Mouse (Mus musculus) neural tube, embryonic 14.5 days (tissue): ENCODE measurements around the gene Plin4. TPM values are rescaled to one million over a fixed set of nuclear protein-coding genes. Genes with fewer than 3 reads are reported as not detected.

Experiments used
- ATAC-seq: fragments of 200-750 bp; cut with Nextera tagmentation; 2 replicates; pipeline ENCODE4 v1.8.0; 2017; ENCODE audit warnings: low read depth, mild to moderate bottlenecking, moderate TSS enrichment, moderate library complexity
- H3K27ac ChIP-seq: fragments of 300-500 bp; sonication (generic); 2 replicates; pipeline ENCODE4 v1.5.1; 2014; ENCODE audit warnings: low read depth, mild to moderate bottlenecking, control low read depth, low read length, moderate library complexity, mixed read lengths
- H3K27me3 ChIP-seq: fragments of 300-500 bp; sonication (generic); 2 replicates; pipeline ENCODE4 v1.6.1; 2014; ENCODE audit warnings: low read length; ENCODE audit not compliant: control insufficient read depth, insufficient read depth
- H3K36me3 ChIP-seq: fragments of 300-500 bp; sonication (generic); 2 replicates; pipeline ENCODE4 v1.6.1; 2014; ENCODE audit warnings: low read length, mixed read lengths; ENCODE audit not compliant: control insufficient read depth, insufficient read depth
- H3K4me1 ChIP-seq: fragments of 300-500 bp; sonication (generic); 2 replicates; pipeline ENCODE4 v1.6.1; 2014; ENCODE audit warnings: low read length; ENCODE audit not compliant: control insufficient read depth, insufficient read depth
- H3K4me2 ChIP-seq: fragments of 300-500 bp; sonication (generic); 2 replicates; pipeline ENCODE4 v1.6.1; 2014; ENCODE audit warnings: mild to moderate bottlenecking, low read depth, low read length, control low read depth
- H3K4me3 ChIP-seq: fragments of 300-500 bp; sonication (generic); 2 replicates; pipeline ENCODE4 v1.5.1; 2014; ENCODE audit warnings: low read depth, low read length, control low read depth, mixed read lengths
- H3K9ac ChIP-seq: fragments of 300-500 bp; sonication (generic); replicated peaks from 2 replicates; pipeline ENCODE4 v1.6.1; 2014; ENCODE audit warnings: low read depth, mild to moderate bottlenecking, control low read depth, low read length, mixed read lengths
- H3K9me3 ChIP-seq: fragments of 300-500 bp; sonication (generic); 2 replicates; pipeline ENCODE4 v1.6.1; 2016; ENCODE audit warnings: low read length; ENCODE audit not compliant: control insufficient read depth
- WGBS: fragments of 180-500 bp; shearing (Covaris S2); extraction: QIAGEN DNeasy Blood & Tissue Kit; methylation state at CpG from one replicate; pipeline ENCODE4 v1.1.7; 2014; 5-methylcytosine and 5-hydroxymethylcytosine counted together
- polyA plus RNA-seq: library from polyadenylated mRNA; unstranded; fragments of >200 nt; fragmentation: Nextera tagmentation; extraction: Ambion mirVana; gene quantifications from 2 replicates; pipeline ENCODE4 v1.2.1, GENCODE M21; 2014

Gene Plin4
- polyA plus RNA-seq, 1 experiment from 2014 or later: 0.28 TPM

DNA sequence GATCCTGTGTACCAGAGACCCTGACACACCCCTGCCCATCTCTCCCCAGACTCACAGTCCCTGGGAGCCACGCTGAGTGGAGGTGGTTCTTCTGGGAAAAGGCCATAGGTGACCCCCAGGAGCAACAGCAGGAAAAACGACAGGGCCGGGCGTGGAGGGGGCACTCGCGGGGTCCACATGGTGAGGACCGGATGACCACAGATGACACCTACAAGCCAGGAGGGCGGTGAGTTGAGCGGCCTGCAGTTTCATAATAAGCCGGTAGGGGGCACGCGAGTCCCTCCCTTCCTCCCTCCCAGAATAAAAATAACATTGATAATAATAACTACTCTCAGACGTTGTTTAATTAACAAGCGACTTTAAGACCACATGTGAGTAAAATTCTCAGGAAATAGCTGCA lies 23.1 kb upstream of the Plin4 start:
- ATAC-seq: peak; percentile 10; the same call in 1 of the 2 replicates

DNA sequence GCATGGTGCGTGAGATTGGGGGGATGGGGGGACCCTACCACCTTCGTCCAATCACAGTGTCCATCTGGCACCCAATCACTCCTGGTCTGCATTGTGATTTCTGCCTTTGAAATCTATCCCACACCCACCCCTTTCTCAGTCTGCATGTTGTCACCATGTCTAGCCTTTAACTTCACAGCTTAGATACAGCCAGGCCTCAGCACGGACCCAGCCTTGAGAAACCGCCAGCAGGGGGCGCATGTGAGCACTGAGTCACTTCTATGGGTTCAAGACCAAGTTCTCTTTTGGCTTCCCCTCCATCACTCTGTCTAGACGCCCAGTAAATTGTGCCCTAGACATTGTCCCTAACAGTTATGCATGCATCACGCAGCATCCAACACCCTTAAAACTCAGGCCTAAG lies 22.2 kb upstream of the Plin4 start:
- 43% methylated on average over 7 of the region's 7 CpGs for WGBS
- Histone ChIP-seq H3K4me3 (no peak overlapping the region), H3K9ac (no peak overlapping the region), H3K9me3 (no peaks in the 10 kb centered on the region), H3K4me1 (peaks cover 15% of the 10 kb centered on the region; the same call in 1 of the 2 replicates), H3K4me2 (no peak overlapping the region), H3K27ac (no peak overlapping the region), H3K27me3 (no peaks in the 10 kb centered on the region), H3K36me3 (peaks cover 29% of the 10 kb centered on the region)
- 0 out of 2 replicates have a peak, but pooled peaks have one; percentile 13 for ATAC-seq

More for the DNA sequence above, 23.1 kb upstream of the Plin4 start:
- H3K36me3 ChIP-seq: peaks cover 22% of the 10 kb centered on the region
- no peaks in the 10 kb centered on the region for H3K9me3 ChIP-seq
- no peak overlapping the region for H3K27ac ChIP-seq
- 4% methylated on average over 14 of the region's 14 CpGs for WGBS
- no peak overlapping the region for H3K9ac ChIP-seq
- H3K4me2 ChIP-seq: no peak overlapping the region
- no peak overlapping the region for H3K4me3 ChIP-seq
- H3K4me1 ChIP-seq: peaks cover 20% of the 10 kb centered on the region; the same call in 1 of the 2 replicates
- no peaks in the 10 kb centered on the region for H3K27me3 ChIP-seq

DNA sequence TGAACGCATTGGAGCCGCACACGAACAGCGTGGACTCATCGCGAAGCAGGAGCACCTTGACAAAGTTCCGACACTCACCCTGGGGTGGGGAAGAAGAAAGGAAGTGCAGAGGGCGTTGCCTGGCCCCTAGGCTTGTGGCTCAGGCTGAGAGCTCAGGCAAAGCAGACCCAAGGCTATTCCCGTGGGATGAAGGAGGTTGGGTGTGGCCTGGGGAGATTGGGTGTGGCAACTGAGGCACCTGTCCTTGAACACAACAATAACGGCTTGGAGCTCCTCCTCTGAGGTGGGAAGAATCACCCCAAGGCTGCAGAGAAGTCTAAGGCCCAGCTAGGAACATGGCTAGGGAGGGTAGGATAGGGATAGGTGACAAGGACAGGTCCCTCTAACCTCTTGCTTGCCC lies 21.5 kb upstream of the Plin4 start:
- H3K9ac ChIP-seq: no peak overlapping the region
- no peak overlapping the region for H3K4me3 ChIP-seq
- H3K27ac ChIP-seq: no peak overlapping the region
- H3K4me1 ChIP-seq: peaks cover 15% of the 10 kb centered on the region; the same call in 1 of the 2 replicates
- H3K36me3 ChIP-seq: peaks cover 35% of the 10 kb centered on the region
- WGBS: 90% methylated on average over 10 of the region's 10 CpGs
- no peaks in the 10 kb centered on the region for H3K9me3 ChIP-seq
- H3K27me3 ChIP-seq: no peaks in the 10 kb centered on the region
- ATAC-seq: no peak
- H3K4me2 ChIP-seq: no peak overlapping the region

DNA sequence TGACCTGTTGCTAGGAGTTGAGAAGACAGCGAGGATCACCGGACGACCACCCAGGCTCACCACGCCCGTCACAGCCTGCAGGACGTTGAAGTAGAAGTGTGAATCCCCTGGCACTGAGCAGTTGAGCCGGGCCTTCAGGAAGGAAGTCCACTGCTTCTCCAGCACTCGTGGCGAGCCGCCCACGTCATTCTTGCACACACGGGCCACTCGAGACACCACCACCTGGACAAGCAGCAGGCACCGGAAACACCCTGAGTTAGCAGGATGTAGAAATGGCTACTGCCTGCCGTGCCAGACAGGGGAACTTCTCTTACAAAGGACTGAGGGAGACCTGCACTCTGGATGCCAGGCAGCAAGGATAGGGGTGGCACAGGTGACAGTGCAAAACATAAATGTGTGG lies 18.6 kb upstream of the Plin4 start:
- Histone ChIP-seq H3K4me3 (no peak overlapping the region), H3K9me3 (no peaks in the 10 kb centered on the region), H3K27me3 (peaks cover 13% of the 10 kb centered on the region), H3K27ac (no peak overlapping the region), H3K9ac (no peak overlapping the region), H3K36me3 (peaks cover 48% of the 10 kb centered on the region), H3K4me1 (no peaks in the 10 kb centered on the region), H3K4me2 (no peak overlapping the region)
- WGBS: 82% methylated on average over 15 of the region's 15 CpGs
- no peak for ATAC-seq

DNA sequence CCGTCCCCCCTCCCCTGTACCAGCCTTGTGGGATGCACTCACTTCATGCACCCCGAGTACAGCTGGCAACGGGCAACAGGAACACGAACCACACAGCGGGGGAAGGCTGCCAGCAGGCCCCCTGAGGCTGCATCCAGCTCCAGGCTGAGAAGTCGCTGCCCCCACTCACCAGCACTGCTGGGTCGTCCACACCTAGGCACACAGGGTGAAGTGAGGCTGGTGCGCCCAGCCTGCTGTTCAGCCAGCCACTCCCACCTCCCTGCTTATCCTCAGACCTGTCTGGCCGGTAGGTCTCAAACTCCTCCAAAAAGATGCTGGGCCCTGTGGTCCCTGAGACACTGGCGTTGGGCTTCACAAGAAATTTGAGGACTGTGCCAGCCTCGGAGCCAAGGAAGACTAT lies 16.6 kb upstream of the Plin4 start:
- Histone ChIP-seq H3K4me2 (no peak overlapping the region), H3K4me3 (no peak overlapping the region), H3K9me3 (peaks cover 8% of the 10 kb centered on the region), H3K4me1 (no peaks in the 10 kb centered on the region), H3K36me3 (peaks cover 44% of the 10 kb centered on the region), H3K27me3 (peaks cover 24% of the 10 kb centered on the region), H3K27ac (no peak overlapping the region), H3K9ac (no peak overlapping the region)
- 72% methylated on average over 11 of the region's 11 CpGs for WGBS
- ATAC-seq: no peak

DNA sequence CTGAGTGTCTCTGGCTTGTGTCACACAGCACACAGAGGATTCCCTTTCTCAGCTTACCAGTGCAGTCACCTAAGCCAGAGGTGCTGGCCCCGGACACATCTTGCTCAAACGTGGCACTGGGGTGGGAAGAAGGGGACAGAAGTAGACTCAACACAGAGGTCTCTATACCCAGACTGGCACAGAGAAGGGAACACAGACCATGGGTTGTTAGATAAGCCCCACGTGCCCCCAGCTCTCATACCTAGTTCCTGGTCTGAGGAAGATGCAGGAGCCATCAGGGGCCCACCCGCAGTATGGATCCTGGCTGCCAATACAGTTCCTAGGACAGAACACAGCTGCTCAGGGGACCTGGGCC lies 15.7 kb upstream of the Plin4 start:
- peaks cover 33% of the 10 kb centered on the region for H3K27me3 ChIP-seq
- peaks cover 35% of the 10 kb centered on the region for H3K36me3 ChIP-seq
- no peak for ATAC-seq

DNA sequence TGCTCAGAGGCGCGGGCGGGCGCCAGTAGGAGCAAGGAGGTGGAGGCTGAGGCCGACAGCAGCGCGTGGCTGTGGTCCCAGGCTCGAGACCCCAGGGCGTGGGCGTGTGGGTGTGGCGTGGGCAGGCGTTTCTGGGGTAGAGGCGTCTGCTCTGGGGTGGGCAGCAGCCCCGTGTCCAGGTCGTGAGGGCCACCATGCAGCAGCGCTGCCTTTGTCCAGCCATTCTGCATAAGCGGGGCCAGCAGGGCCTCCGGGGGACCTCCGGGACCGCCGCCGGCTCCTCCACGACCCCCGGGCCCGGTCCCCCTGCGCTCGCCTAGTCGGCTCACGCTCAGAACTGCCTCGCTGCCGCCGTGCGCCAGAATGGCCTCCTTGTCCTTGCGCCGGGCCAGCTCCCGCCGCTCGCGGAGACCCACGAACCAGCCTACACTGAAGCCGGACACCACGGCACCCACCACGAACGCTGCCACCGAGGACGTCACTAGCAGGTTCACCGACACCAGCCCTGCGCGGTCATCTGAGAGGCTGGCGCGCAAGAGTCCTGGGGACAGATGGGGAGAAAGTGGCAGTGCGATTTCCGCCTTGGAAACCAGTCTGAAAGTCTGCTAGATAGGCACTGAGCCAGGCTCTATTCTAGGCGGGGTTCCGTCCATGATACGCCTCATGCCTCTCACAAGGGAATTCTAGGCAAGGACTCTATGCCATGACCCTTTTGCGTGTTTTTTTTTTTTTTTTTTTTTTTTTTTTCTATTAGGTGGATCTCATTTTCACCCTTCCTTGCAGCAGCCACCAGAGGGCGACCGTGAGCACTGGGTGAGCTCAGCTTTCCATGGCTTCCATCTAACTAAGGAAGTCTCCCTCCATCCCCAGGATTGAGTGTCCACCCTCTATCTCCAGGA lies 15.0 kb upstream of the Plin4 start:
- H3K4me1 ChIP-seq: no peaks in the 10 kb centered on the region
- H3K9ac ChIP-seq: no peak overlapping the region
- H3K4me3 ChIP-seq: peak overlapping the region; percentile 12; the same call in 1 of the 2 replicates
- H3K36me3 ChIP-seq: peaks cover 34% of the 10 kb centered on the region
- peaks cover 40% of the 10 kb centered on the region for H3K27me3 ChIP-seq
- 10% methylated on average over 55 of the region's 59 CpGs for WGBS
- no peak overlapping the region for H3K27ac ChIP-seq
- ATAC-seq: no peak
- peaks cover 8% of the 10 kb centered on the region for H3K9me3 ChIP-seq
- peak overlapping the region; percentile 31 for H3K4me2 ChIP-seq

More for the DNA sequence above, 15.7 kb upstream of the Plin4 start:
- Histone ChIP-seq H3K9me3 (peaks cover 8% of the 10 kb centered on the region), H3K4me3 (no peak overlapping the region), H3K27ac (no peak overlapping the region), H3K4me1 (no peaks in the 10 kb centered on the region), H3K4me2 (no peak overlapping the region), H3K9ac (no peak overlapping the region)
- WGBS: 94% methylated on average over 4 of the region's 4 CpGs

DNA sequence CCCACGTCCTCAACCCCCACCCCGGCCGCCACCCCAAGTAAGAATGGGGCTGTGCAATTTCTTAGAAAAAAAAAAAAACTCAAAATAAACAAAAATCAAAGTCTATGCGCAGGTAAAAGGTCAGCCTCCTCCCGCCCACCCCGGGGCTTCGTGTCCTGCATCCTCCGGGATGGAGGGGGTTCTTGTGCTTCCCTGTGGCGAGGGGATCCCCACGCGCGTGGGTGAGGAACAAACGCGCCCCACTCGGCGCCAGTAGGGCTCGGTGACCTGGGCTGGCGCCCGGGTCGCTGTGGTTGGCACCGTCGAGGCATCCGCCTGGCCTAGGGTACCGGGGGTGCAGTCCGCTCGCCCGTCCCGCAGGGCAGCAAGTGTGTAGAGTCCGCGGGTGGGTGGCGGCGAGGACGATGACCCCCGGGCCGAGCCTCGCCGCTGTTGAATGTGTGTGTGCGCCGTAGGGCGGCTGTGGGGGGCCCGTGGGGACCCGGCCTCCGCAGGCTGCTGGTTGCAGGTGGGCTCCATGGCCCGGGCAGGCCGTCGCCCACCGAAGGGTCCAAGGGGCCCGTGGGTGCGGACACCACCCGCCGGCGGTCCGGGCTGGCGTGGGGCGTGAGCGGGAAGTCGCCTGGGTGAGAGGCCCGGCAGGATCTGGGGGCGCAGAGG lies 14.2 kb upstream of the Plin4 start:
- Histone ChIP-seq H3K9me3 (peaks cover 8% of the 10 kb centered on the region), H3K36me3 (peaks cover 34% of the 10 kb centered on the region), H3K4me2 (no peak overlapping the region; the same call in 1 of the 2 replicates), H3K4me1 (no peaks in the 10 kb centered on the region), H3K27ac (no peak overlapping the region), H3K27me3 (peaks cover 44% of the 10 kb centered on the region), H3K4me3 (peak overlapping the region; percentile 12; the same call in 1 of the 2 replicates), H3K9ac (no peak overlapping the region)
- ATAC-seq: no peak
- WGBS: 50% methylated on average over 38 of the region's 59 CpGs

DNA sequence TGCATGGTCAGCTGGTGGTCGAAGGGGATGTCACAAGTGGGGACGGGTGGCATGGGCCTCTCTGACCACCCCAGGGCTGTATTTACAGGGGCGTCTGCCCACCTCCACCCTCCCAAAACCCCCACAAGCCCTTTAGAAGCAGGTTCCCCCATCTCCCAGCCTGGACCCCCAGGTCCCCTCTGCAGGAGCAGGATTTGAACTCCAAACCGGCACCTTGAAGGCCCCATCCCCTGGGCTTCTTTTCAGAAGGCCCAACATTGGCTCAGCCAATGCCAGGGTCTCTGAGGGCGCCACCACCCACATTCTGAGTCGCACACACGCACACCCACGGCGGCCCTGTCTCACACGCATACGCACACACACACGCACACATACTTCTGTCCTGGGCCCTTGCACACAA lies 13.6 kb upstream of the Plin4 start:
- Histone ChIP-seq H3K9ac (no peak overlapping the region), H3K4me3 (no peak overlapping the region), H3K27ac (no peak overlapping the region), H3K27me3 (peaks cover 51% of the 10 kb centered on the region), H3K4me2 (no peak overlapping the region), H3K4me1 (no peaks in the 10 kb centered on the region), H3K36me3 (peaks cover 30% of the 10 kb centered on the region), H3K9me3 (peaks cover 8% of the 10 kb centered on the region)
- WGBS: 89% methylated on average over 12 of the region's 12 CpGs
- no peak for ATAC-seq
